Mouse (Mus musculus): ENCODE data around the gene Hspa8. TPM values are rescaled to one million over a fixed set of nuclear protein-coding genes. Genes with fewer than 3 reads are reported as not detected.
"Not testable (repeated sequence)": the region's sequence is repeated elsewhere in the genome, so short reads cannot be mapped to it uniquely, and the experiment has no call there.

Gene Hspa8
- total RNA-seq, 2 experiments from 2014 or later = 3,946 to 4,032 TPM

- no peak for DNase-seq (ENCODE audit: low spot score in 2 of 2)
These were observed 17.0 kb upstream of the Hspa8 start for GRCm38 (mm10) chr9:40783641-40784373.

- no peak for DNase-seq (ENCODE audit: low spot score in 2 of 2)
These were observed 16.3 kb upstream of the Hspa8 start for GRCm38 (mm10) chr9:40784374-40784967.

- DNase-seq (ENCODE audit: low spot score in 2 of 2) = no peak
These were observed 15.3 kb upstream of the Hspa8 start for GRCm38 (mm10) chr9:40785452-40785851.

- DNase-seq (ENCODE audit: low spot score in 2 of 2) = not testable (repeated sequence)
These were observed 14.0 kb upstream of the Hspa8 start for GRCm38 (mm10) chr9:40786820-40787219.

GRCm38 (mm10) chr9:40791864-40792633 lies 8.7 kb upstream of the Hspa8 start:
- no peak for DNase-seq (ENCODE audit: low spot score in 2 of 2)

- DNase-seq (ENCODE audit: low spot score in 2 of 2) = no peak
These were observed 7.2 kb upstream of the Hspa8 start for GRCm38 (mm10) chr9:40793581-40793980.

GRCm38 (mm10) chr9:40794251-40794650 lies 6.5 kb upstream of the Hspa8 start:
- DNase-seq (ENCODE audit: low spot score in 2 of 2) = no peak

- DNase-seq (ENCODE audit: low spot score in 2 of 2) = no peak
These were observed 5.9 kb upstream of the Hspa8 start for GRCm38 (mm10) chr9:40794926-40795325.

GRCm38 (mm10) chr9:40795562-40795961 lies 5.2 kb upstream of the Hspa8 start:
- no peak for DNase-seq (ENCODE audit: low spot score in 2 of 2)

GRCm38 (mm10) chr9:40796054-40796453 lies 4.7 kb upstream of the Hspa8 start:
- DNase-seq (ENCODE audit: low spot score in 2 of 2) = no peak

- DNase-seq (ENCODE audit: low spot score in 2 of 2) = no peak
These were observed 2.4 kb upstream of the Hspa8 start for GRCm38 (mm10) chr9:40798247-40798960.

GRCm38 (mm10) chr9:40799112-40799511 lies 1.7 kb upstream of the Hspa8 start:
- DNase-seq (ENCODE audit: low spot score in 2 of 2) = no peak

- peak; percentile 74 to 75 for DNase-seq (ENCODE audit: low spot score in 2 of 2)
These were observed 815 bp upstream of the Hspa8 start for GRCm38 (mm10) chr9:40799837-40800501.

GRCm38 (mm10) chr9:40801614-40802532 lies 1.1 kb downstream of the Hspa8 start:
- peak; percentile 38 to 41 for DNase-seq (ENCODE audit: low spot score in 2 of 2)

- DNase-seq (ENCODE audit: low spot score in 2 of 2) = not testable (repeated sequence)
These were observed 1.7 kb downstream of the Hspa8 start for GRCm38 (mm10) chr9:40802533-40802875.

GRCm38 (mm10) chr9:40804576-40804975 lies 3.8 kb downstream of the Hspa8 start:
- DNase-seq (ENCODE audit: low spot score in 2 of 2) = not testable (repeated sequence)

- peak; percentile 44 to 62 for DNase-seq (ENCODE audit: low spot score in 2 of 2)
These were observed 4.5 kb downstream of the Hspa8 start for GRCm38 (mm10) chr9:40805263-40805662.

GRCm38 (mm10) chr9:40806440-40807288 lies 5.9 kb downstream of the Hspa8 start:
- peak in 1 of 2 experiments; percentile 16 for DNase-seq (ENCODE audit: low spot score in 2 of 2)
